Mouse (Mus musculus): ENCODE measurements around the gene Ubtd2.
A peak's percentile ranks its signal among the peaks of the same experiment; 100 is the strongest.

The Ubtd2 gene

GRCm38 (mm10) chr11:32454800-32455506, at the start of gene Ubtd2:
TSS of gene Ubtd2 (plus strand) at chr11:32455370.
- peak; percentile 52 for DNase-seq (ENCODE audit: extremely low read depth, low read depth)

DNA sequence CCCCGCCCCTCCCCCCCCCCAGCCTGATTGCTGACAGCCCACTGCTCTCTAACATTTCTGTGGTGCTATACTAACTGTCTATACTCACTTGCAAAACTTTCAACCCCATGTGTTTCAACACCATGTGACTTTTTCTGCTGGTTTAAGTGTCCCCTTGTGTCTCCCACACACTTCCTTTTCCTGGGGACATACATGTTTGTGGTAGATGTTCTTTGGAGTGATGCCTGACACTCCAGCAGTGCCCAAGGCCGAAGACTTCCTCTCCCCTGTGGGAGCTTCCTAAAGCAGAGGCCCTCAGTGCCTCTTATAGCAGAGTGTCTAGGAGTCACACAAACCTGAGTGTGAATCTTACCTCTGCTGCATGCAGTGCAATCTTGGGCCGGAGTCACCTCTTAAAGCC, 47.3 kb upstream of the Ubtd2 start:
- DNase-seq (ENCODE audit: extremely low read depth, low read depth): no peak

GRCm38 (mm10) chr11:32409052-32409451, 46.1 kb upstream of the Ubtd2 start:
- DNase-seq (ENCODE audit: extremely low read depth, low read depth): no peak

DNA sequence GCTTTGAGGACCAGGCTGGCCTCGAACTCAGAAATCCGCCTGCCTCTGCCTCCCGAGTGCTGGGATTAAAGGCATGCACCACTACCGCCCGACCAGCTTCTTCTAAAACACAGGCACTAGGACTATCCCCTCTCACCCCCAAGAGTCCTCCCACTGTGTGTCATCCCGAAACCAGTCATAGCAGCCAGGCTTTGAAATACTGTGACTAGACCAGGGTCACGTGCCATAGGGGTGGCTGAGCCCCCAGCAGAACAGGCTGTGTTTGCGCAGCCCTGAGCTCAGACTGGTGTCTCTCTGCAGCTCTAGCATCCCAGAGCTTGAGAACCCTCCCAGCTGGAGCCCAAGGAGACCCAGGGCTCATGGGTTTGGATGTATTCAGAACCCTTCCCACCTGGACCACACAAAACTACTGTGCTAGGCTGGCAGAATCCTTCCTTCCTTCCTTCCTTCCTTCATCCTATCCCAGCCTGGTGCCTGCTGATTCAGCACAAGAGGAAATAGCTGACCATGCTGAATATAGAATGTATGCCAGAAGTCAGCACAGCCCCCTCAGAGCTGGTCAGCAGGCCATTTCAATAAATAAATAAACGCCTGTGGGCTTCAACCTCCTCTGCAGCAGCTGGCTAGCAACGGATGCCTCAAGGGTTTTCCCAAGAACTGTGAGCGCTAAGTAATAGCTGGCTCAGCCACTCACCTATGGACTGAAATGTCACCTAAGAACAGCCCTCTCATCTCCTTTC, 45.2 kb upstream of the Ubtd2 start:
- no peak for DNase-seq (ENCODE audit: extremely low read depth, low read depth)

DNA sequence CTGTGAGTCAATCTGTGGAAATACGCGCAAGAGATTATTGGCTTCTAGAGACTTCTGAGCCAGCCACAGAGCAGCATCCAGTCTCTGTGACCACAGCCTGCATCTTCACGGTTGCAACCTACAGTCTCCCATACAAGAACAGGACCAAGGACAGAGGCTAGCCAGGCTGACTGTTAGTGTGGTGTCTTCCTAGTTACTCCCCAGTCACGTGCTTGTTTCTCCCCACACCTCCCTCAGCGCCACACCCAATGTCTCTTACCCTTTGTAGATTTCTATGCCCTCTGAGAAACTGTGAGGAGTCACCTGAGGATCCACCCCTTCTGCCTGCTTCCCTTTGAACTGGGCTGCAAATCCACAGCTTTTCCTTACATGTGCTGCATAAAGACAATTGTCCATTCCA, 35.2 kb upstream of the Ubtd2 start:
- no peak for DNase-seq (ENCODE audit: extremely low read depth, low read depth)

DNA sequence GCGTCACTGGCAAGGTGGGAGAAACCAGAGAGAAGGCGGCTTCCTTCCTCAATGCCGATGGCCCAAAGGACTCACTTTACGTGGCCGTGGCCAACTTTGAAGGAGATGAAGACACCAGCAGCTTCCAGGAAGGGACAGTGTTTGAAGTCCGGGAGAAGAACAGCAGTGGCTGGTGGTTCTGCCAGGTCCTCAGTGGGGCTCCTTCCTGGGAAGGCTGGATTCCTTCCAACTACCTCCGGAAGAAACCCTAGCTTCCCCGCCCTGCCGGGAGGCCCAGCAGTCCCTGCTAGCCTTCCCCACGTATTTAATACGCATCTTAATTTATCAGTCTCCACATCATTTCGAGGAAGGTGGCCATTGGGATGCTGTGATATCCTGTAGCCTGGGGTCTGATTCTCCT, 31.9 kb upstream of the Ubtd2 start:
- no peak for DNase-seq (ENCODE audit: extremely low read depth, low read depth)

- no peak for DNase-seq (ENCODE audit: extremely low read depth, low read depth)
Observed at GRCm38 (mm10) chr11:32424600-32424999, 30.6 kb upstream of the Ubtd2 start.

DNA sequence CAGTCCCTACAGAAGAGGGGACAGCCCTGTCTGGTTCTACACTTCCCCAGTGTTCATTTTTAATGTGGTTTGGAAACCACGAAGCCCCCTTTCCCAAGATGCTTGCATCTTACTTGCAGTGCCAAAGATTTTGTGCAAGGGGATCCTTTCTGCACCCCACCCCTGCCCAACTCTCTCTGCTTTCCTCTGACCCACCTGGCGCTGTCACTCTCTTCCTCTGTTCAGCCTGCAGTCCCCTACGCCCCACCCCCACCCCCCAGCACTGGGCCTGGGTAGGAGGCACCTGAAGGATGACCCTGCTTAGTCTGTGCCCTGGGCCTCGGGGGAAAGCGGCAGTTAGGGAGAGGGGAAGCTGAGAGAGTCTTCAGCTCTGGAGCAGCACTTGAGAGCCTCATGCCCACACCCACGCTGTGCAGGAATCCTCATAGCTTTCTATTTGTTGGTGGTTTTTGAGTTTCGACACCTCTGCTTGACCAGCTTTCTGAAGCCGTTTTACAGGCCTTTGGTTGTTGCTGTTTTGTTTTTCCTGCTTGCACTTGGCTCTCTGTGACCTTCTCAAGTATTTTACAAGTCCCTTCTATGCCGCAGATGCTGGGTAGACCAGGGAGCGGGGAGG, 30.0 kb upstream of the Ubtd2 start:
- DNase-seq (ENCODE audit: extremely low read depth, low read depth): no peak

GRCm38 (mm10) chr11:32427537-32427936, 27.6 kb upstream of the Ubtd2 start:
- no peak for DNase-seq (ENCODE audit: extremely low read depth, low read depth)

GRCm38 (mm10) chr11:32435410-32436060, 19.6 kb upstream of the Ubtd2 start:
- no peak for DNase-seq (ENCODE audit: extremely low read depth, low read depth)

DNA sequence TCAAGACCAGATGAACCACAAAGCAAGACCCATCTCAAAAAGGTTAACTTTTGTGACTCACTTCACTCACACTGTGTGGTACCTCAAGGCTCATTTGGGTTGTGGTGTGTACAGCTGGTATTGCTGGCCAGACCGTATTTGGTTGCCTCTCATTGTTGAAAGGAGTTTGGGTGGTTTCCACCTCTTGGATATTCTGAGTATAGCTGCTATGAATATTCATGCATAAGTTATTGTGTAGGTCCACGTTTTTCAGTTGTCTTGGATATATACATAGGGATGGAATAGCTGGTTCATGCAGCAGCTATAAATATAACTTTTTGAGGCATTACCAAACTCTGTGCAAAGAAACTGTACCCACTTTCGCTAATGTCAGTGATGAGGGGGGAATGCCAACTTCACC, 12.6 kb upstream of the Ubtd2 start:
- no peak for DNase-seq (ENCODE audit: extremely low read depth, low read depth)

DNA sequence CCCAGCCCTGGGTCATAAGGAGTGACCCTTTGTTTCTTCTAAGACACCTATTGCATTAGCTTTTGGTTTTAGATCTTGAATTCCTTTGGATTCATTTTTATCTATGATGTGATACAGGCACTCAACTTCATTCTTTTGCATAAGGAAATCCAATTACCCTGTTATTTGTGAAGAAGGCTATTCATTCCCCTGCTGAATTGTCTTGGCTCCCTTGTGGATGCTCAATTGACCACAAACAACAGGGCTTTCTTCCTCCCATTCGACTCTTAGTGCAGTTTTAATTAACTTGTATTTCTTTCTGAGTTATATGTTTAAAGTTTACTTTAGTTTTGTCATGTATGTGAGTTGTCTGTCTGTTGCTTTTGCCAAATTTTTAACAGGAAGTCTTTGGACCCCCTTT, 10.9 kb upstream of the Ubtd2 start:
- DNase-seq (ENCODE audit: extremely low read depth, low read depth): no peak

GRCm38 (mm10) chr11:32445135-32445534, 10.0 kb upstream of the Ubtd2 start:
- DNase-seq (ENCODE audit: extremely low read depth, low read depth): no peak

GRCm38 (mm10) chr11:32445637-32446226, 9.4 kb upstream of the Ubtd2 start:
- DNase-seq (ENCODE audit: extremely low read depth, low read depth): peak; percentile 41

- peak; percentile 42 for DNase-seq (ENCODE audit: extremely low read depth, low read depth)
Observed at GRCm38 (mm10) chr11:32450216-32450615, 5.0 kb upstream of the Ubtd2 start.

DNA sequence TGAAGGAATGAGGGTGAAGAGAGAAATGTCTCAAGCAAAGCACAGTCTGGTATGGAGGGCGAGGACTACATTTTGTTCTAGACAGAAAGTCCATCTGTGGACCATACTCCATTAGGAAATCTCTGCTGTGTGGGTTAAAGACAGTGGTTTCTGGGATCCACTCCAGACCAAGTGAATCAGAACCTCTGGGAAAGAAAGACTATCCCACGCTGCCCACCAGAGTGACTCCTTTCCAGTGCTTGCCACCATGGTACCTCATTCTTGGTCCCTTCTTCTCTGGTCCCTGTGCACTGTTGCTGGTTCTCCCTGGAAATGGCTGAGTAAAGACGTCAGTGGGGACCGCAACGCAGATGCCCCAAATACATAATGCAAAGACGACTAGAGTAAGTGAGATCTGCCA, 3.9 kb upstream of the Ubtd2 start:
- DNase-seq (ENCODE audit: extremely low read depth, low read depth): no peak

GRCm38 (mm10) chr11:32452745-32453144, 2.4 kb upstream of the Ubtd2 start:
- no peak for DNase-seq (ENCODE audit: extremely low read depth, low read depth)

DNA sequence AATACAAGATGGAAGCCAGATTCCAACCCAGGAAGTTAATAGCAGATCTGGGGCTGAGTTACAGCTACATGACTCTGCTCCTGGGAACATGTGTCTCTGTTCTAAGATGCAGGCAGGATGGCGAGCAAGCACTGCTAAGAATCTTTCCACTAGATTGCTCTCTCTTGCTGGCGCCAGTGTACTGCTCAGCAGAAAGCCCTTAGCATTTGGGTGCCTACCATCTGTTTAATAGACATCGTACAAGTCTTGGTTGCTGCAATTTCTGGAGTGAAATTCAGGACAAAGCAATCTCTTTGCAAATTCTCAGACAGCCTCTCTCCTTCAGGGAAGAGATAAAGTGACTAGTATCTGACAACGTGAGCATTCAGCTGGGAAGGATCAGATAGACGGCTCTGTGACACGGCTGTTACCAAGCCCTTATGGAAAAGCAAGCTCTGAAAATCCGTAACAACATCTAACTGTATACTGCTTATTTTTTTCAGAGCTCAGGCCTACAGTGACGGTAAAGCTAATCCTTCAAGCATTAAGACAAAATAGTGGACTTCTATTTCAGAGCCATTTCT, 1.7 kb upstream of the Ubtd2 start:
- no peak for DNase-seq (ENCODE audit: extremely low read depth, low read depth)

DNA sequence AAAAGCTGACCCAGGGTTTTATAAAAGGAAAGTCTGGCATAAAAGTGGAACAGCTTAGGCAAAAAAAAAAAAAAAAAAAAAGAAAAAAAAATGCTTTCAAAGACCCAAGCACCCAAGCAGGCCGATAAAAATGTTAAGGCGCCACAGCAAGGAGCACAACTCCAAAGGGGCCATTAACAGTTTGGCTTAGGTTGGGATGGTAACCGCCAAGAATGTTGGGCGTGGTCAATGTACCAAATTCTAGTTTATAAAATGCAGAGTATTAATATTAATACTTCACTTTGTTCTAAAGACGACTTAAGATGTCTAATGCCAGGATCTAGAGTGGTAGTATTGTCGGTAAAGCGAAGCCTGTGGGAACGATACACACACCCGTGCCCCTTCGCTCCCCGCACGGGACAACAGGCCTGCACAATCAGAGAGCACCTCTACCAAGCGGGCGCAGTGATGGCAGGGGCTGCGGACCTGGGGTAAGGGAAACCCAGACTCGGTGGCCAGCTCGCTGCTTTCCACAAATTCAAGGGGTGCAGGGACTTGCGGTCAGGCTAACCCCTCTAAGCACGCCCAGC, 855 bp upstream of the Ubtd2 start:
- peak; percentile 27 for DNase-seq (ENCODE audit: extremely low read depth, low read depth)

DNA sequence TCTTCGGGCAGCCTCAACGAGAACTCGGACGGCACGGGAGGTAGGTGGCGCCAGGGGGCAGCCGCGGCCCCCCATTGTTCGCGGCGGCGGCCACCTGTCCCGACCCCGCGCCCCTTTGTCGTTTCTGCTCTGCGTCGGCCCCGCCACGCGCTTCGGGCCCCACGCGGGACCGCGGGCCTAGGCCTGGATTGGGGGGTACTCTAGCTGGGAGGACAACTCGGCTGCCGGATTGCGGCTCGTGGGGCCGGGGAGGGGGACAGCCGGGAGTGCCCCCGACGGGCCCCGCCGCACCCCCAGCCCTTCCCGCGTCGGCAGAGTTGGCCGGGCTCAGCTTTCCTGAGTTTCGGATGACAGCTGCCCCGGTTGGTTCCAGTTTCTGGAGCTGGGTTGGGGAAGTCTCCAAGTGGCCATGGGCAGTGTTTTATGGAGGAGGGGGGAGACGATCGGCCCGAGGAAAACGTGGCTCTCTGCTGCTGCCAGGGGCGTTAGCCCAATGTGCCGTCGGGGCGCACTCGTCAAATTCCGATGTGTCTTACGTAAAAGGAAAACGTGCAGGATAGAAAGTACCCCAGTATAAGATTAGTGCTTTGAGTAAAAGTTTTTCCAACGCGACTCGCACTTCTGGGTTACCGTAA, 454 bp downstream of the Ubtd2 start:
- peak; percentile 26 for DNase-seq (ENCODE audit: extremely low read depth, low read depth)

GRCm38 (mm10) chr11:32456356-32456755, 1.2 kb downstream of the Ubtd2 start:
- DNase-seq (ENCODE audit: extremely low read depth, low read depth): no peak
